Mouse (Mus musculus) myocyte (in vitro differentiated cells): ENCODE results near the gene Arhgdia.

Experiments
- CEBPB ChIP-seq: IDR thresholded peaks from 2 replicates; pipeline ENCODE4 v1.6.1; 2011; ENCODE audit warnings: mild to moderate bottlenecking, moderate library complexity; ENCODE audit not compliant: poor library complexity, insufficient read depth, severe bottlenecking
- MAX ChIP-seq: IDR thresholded peaks from one replicate; pipeline ENCODE4 v1.6.1; 2011; ENCODE audit warnings: low read depth, mild to moderate bottlenecking, control low read depth
- MYOG ChIP-seq, 3 experiments: IDR thresholded peaks; one replicate each; pipeline ENCODE4 v1.6.1; 2011; ENCODE audit warnings: control low read depth in 2 of 3, low read depth in 2 of 3, mild to moderate bottlenecking in 2 of 3; ENCODE audit not compliant: insufficient read length in 2 of 3, control insufficient read depth in 1 of 3, insufficient read depth in 1 of 3
- POLR2A ChIP-seq: IDR thresholded peaks from one replicate; pipeline ENCODE4 v1.6.1; 2011; ENCODE audit warnings: low read depth, mild to moderate bottlenecking, control low read depth, moderate library complexity; ENCODE audit not compliant: insufficient read length
- POLR2AphosphoS2 ChIP-seq: IDR thresholded peaks from one replicate; pipeline ENCODE4 v1.6.1; 2011; ENCODE audit warnings: low read depth, control low read depth; ENCODE audit not compliant: insufficient read length
- REST ChIP-seq: IDR thresholded peaks from one replicate; pipeline ENCODE4 v1.6.1; 2011; ENCODE audit warnings: mild to moderate bottlenecking, control low read depth, moderate library complexity; ENCODE audit not compliant: insufficient read depth, insufficient read length
- SRF ChIP-seq: IDR thresholded peaks from one replicate; pipeline ENCODE4 v1.6.1; 2011; ENCODE audit warnings: low read depth; ENCODE audit not compliant: control insufficient read depth, insufficient read length
- TCF12 ChIP-seq: IDR thresholded peaks from one replicate; pipeline ENCODE4 v1.6.1; 2011; ENCODE audit warnings: mild to moderate bottlenecking, control low read depth; ENCODE audit not compliant: poor library complexity, insufficient read depth, severe bottlenecking
- TCF3 ChIP-seq: IDR thresholded peaks from one replicate; pipeline ENCODE4 v1.6.1; 2011; ENCODE audit warnings: low read depth, control low read depth; ENCODE audit not compliant: insufficient read length
- USF1 ChIP-seq: IDR thresholded peaks from one replicate; pipeline ENCODE4 v1.6.1; 2011; ENCODE audit warnings: low read depth, mild to moderate bottlenecking, control low read depth, moderate library complexity

DNA sequence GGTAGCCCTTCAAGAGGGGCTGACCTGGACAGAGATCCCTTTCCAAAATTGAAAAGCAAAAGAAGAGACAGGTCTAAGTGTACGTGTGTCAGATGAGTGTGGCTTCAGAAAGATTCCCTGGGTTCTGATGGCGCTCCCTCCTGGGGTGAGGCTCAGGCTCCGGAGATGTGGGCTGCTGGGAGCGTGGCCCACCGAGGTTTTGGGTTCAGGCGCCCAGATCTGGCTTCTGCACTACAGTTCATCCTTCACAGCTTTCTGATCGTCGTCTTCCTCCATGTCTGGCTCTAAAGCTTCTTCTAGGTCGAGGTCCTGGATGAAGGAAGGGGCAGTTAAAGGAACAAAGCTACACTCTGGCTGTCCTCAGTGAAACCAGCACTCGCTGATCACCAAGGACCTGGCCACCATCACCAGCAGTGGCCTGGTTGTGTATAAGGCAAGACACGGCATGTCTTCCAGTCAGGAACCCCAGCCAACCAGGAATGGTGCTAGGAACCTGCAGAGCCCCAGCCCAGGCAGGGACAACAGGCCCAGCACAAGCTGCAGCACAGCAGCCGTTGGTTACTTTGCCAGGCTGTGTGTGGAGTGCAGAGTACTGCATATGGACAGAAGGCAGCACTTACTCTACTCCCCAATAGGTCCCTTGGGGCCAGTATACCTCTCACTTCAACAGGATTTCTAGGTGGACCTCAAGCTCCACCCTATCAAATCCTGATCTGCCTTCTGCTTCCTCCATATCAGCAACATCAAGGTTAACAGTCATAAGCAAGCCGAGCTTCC is 20.3 kb downstream of the Arhgdia start:
- TF ChIP-seq MAX (no peak), REST (no peak), POLR2A (no peak), MYOG (IDR thresholded peaks at IDR 0.05; ENCODE audit: control insufficient read depth in 1 of 3, insufficient read depth in 1 of 3, insufficient read length in 2 of 3, low read depth in 2 of 3) (no peak), POLR2AphosphoS2 (no peak), TCF12 (no peak), USF1 (no peak), TCF3 (no peak), CEBPB (no peak), SRF (no peak)
